Mouse (Mus musculus): ENCODE results near the gene Syne2.

Gene Syne2

GRCm38 (mm10) chr12:75833149-75833959 lies 15.4 kb downstream of the Syne2 start:
- DNase-seq = no peak

GRCm38 (mm10) chr12:75833960-75834729 lies 16.2 kb downstream of the Syne2 start:
- no peak for DNase-seq

- no peak for DNase-seq
Observed at GRCm38 (mm10) chr12:75836524-75836962, 18.6 kb downstream of the Syne2 start.

GRCm38 (mm10) chr12:75837462-75837861 lies 19.5 kb downstream of the Syne2 start:
- no peak for DNase-seq

- no peak for DNase-seq
Observed at GRCm38 (mm10) chr12:75839083-75839736, 21.3 kb downstream of the Syne2 start.

- no peak for DNase-seq
Observed at GRCm38 (mm10) chr12:75841183-75841582, 23.2 kb downstream of the Syne2 start.

- no peak for DNase-seq
Observed at GRCm38 (mm10) chr12:75844311-75844710, 26.4 kb downstream of the Syne2 start.

- no peak for DNase-seq
Observed at GRCm38 (mm10) chr12:75845070-75845469, 27.1 kb downstream of the Syne2 start.

- no peak for DNase-seq
Observed at GRCm38 (mm10) chr12:75846513-75846912, 28.6 kb downstream of the Syne2 start.

- no peak for DNase-seq
Observed at GRCm38 (mm10) chr12:75850205-75850604, 32.3 kb downstream of the Syne2 start.

GRCm38 (mm10) chr12:75851481-75851880 lies 33.5 kb downstream of the Syne2 start:
- no peak for DNase-seq

GRCm38 (mm10) chr12:75852384-75852783 lies 34.5 kb downstream of the Syne2 start:
- DNase-seq = no peak

GRCm38 (mm10) chr12:75853559-75853958 lies 35.6 kb downstream of the Syne2 start:
- DNase-seq = no peak

- DNase-seq = no peak
Observed at GRCm38 (mm10) chr12:75855051-75855453, 37.1 kb downstream of the Syne2 start.

GRCm38 (mm10) chr12:75855621-75856020 lies 37.7 kb downstream of the Syne2 start:
- no peak for DNase-seq

GRCm38 (mm10) chr12:75856096-75856868 lies 38.3 kb downstream of the Syne2 start:
- no peak for DNase-seq

GRCm38 (mm10) chr12:75859936-75860335 lies 42.0 kb downstream of the Syne2 start:
- DNase-seq = no peak

- no peak for DNase-seq
Observed at GRCm38 (mm10) chr12:75860843-75861242, 42.9 kb downstream of the Syne2 start.

GRCm38 (mm10) chr12:75865166-75865565 lies 47.2 kb downstream of the Syne2 start:
- no peak for DNase-seq

GRCm38 (mm10) chr12:75866419-75867373 lies 48.8 kb downstream of the Syne2 start:
- no peak for DNase-seq

- DNase-seq = no peak
Observed at GRCm38 (mm10) chr12:75873546-75874235, 55.8 kb downstream of the Syne2 start.

All from right cerebral cortex, postnatal 25 days (tissue).